Mouse (Mus musculus): ENCODE results near the gene Pawr.

Pawr gene

DNA sequence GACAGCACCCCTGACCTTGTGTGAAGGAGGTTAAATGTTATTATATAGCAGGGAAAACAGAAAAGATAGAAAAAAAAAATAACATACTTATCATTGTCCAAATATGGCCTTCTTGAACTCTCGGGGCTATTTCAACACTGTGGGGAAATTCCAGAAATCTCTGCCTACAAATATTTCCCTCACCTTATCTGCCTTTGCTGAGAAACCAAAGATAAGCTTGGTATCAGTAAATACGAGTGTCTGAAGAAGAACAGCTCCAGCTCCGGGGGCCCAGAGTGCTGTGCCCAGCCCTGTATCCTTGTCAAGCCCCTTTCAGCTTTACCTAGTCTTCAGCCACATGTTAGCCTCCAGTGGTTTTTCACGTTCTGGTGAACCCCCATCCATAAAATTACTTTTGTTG is 113.2 kb downstream of the Pawr start:
- DNase-seq = no peak

DNA sequence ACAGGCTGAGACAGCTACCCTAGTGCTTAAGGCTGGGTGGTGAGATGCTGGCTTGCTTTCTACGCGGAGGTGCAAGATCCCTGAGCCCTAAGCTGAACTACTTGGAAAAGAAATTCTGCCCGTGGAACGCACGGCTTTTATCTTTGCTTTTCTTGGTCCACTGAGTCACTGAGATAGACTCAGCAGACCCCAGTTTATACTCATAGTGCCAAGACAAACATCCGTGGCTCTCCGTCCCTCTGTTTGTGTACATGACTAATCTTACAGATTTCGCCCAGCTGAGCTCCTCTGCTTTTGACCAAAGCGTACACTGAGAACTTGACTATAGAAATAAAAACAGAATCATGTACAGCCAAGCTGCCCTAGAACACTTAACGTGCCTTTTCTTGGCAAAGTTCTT is 113.7 kb downstream of the Pawr start:
- DNase-seq = no peak

DNA sequence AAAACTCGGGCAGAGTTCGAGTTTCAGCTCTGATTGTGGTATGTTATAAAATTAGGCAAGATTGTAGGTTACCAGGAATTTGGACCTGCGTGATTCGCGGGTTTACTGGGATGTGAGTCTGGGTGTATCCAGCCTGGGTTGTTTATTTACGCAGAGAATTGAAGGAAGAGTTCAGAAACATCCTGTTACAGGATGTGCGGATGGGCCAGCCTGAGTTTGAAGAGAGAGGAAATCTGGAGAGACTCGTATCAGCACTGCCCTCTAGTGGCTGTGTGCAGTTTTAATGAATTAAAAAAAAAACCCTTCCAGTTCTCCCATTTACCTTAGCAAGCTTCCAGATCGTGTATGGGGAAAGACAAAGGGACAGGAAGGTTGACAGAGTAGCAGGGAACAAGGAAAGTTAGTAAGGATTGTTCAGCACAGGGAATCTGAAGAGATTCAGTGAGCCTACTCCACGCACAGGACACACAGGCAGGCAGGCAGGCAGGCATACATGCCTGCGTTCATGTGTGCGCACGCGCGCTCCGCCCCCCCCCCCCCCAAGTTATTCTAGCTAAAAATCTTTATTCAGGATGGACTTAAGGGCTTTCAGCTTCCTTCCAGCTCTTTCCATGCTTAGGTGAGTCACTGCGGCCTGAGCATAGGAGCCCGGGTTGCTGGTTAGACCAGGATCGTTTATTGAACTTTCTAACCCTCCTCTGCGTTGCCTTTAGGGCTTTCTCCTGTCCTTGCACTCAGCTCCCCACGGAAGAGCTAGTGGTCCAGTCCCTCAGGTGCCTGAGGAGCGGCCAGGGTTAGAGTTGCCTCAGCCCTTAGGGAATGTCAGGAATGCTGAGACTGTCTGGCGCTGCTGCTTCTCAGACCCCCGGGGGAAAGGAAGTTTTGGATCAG is 114.4 kb downstream of the Pawr start:
- peak; percentile 60 for DNase-seq

GRCm38 (mm10) chr10:108447211-108447610 is 115.3 kb downstream of the Pawr start:
- no peak for DNase-seq

- DNase-seq = no peak
Measured at GRCm38 (mm10) chr10:108448421-108448820, 116.5 kb downstream of the Pawr start.

GRCm38 (mm10) chr10:108450401-108450800 is 118.5 kb downstream of the Pawr start:
- no peak for DNase-seq

- no peak for DNase-seq
Measured at GRCm38 (mm10) chr10:108451516-108451915, 119.6 kb downstream of the Pawr start.

- no peak for DNase-seq
Measured at GRCm38 (mm10) chr10:108452421-108452820, 120.5 kb downstream of the Pawr start.

- peak; percentile 45 for DNase-seq
Measured at GRCm38 (mm10) chr10:108453561-108453960, 121.6 kb downstream of the Pawr start.

- no peak for DNase-seq
Measured at GRCm38 (mm10) chr10:108454691-108455117, 122.8 kb downstream of the Pawr start.

DNA sequence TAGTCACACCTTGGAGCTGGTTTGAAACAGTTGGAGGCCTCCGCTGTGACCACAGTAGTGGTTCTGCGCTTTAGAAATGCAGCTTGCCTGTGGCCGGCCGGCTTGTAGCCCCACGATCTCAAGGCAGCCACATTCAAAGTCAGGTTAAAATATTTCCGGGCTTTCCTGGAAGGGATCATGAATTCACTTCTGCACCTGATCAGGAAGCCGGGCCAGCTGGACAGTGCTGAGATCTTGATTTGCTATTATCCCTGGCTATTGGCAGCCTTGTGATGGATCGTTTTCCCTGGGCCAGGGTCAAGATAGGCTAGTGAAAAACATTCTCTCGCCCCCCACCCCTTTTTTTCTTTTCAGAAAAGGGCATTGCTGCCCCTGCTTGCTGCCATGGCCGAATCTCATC is 123.3 kb downstream of the Pawr start:
- DNase-seq = no peak

- no peak for DNase-seq
Measured at GRCm38 (mm10) chr10:108455883-108456282, 124.0 kb downstream of the Pawr start.

GRCm38 (mm10) chr10:108457054-108457453 is 125.1 kb downstream of the Pawr start:
- no peak for DNase-seq

DNA sequence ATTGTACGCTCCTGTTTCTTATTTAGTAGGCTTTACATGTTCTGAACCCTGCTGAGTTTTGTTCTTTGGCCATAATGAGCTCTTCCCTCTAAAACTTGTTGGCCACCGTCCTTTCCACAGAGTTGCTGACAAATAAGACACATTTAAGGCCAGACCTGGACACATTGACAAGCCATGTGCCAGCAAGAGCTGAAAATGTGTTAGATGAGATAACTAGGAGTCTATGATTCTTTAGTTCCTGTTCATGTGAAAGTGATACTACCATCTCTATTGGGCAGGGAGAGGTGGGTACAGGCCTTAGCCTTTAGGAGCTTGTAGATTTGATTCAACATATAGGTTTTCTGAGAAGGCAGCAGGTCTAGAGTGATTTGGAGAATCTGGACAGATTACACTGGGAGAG is 129.9 kb downstream of the Pawr start:
- no peak for DNase-seq

Measured in liver (tissue).